Mouse (Mus musculus): ENCODE measurements around the gene Gins2.

- no peak for TF ChIP-seq CTCF (IDR thresholded peaks at IDR 0.05; ENCODE audit: low read depth)
- no peak for TF ChIP-seq EP300 (IDR thresholded peaks at IDR 0.05; ENCODE audit: low read depth)
Measured at GRCm38 (mm10) chr8:120537818-120538396, 51.2 kb downstream of the Gins2 start.

Measured in liver, embryonic 14.5 days (tissue).